Mouse (Mus musculus): ENCODE measurements around the gene Brinp2.

- no peak for TF ChIP-seq TCF12 (IDR thresholded peaks at IDR 0.05; ENCODE audit: insufficient read depth, poor library complexity, severe bottlenecking)
- TF ChIP-seq POLR2A (IDR thresholded peaks at IDR 0.05; ENCODE audit: insufficient read length, low read depth): no peak
Observed at GRCm38 (mm10) chr1:158220148-158220547, 136.0 kb downstream of the Brinp2 start.

All from myocyte (in vitro differentiated cells).